Mouse (Mus musculus) ES-Bruce4 (cell line): ENCODE results near the gene Faah. TPM values are rescaled to one million over a fixed set of nuclear protein-coding genes. Genes with fewer than 3 reads are reported as not detected.

Experiments
- H3K27ac ChIP-seq: 2 replicates; pipeline ENCODE4 v1.5.1; 2012; ENCODE audit warnings: low read length, inconsistent platforms; ENCODE audit not compliant: insufficient read depth
- H3K27me3 ChIP-seq: 2 replicates; pipeline ENCODE4 v1.6.1; 2012; ENCODE audit warnings: mild to moderate bottlenecking, low read length, inconsistent platforms; ENCODE audit not compliant: control insufficient read depth, poor library complexity, insufficient read depth, severe bottlenecking
- H3K36me3 ChIP-seq: 2 replicates; pipeline ENCODE4 v1.6.1; 2012; ENCODE audit warnings: inconsistent platforms, mild to moderate bottlenecking, low read length, moderate library complexity; ENCODE audit not compliant: control insufficient read depth, poor library complexity, insufficient read depth, severe bottlenecking
- H3K4me1 ChIP-seq: one replicate; pipeline ENCODE4 v1.8.1; 2011; ENCODE audit warnings: low read length; ENCODE audit not compliant: control insufficient read depth, insufficient read depth
- H3K4me3 ChIP-seq: 2 replicates; pipeline ENCODE4 v1.5.1; 2011; ENCODE audit warnings: low read depth, mild to moderate bottlenecking, low read length
- H3K9ac ChIP-seq: 2 replicates; pipeline ENCODE4 v1.6.1; 2012; ENCODE audit warnings: low read depth, mild to moderate bottlenecking, inconsistent platforms; ENCODE audit not compliant: poor library complexity, severe bottlenecking
- H3K9me3 ChIP-seq: replicated peaks from 2 replicates; pipeline ENCODE4 v1.6.1; 2012; ENCODE audit warnings: mild to moderate bottlenecking, low read length, inconsistent platforms; ENCODE audit not compliant: control insufficient read depth, poor library complexity, insufficient read depth, severe bottlenecking
- CTCF ChIP-seq: IDR thresholded peaks from one replicate; pipeline ENCODE4 v1.8.1; 2011; ENCODE audit warnings: low read depth, low read length
- EP300 ChIP-seq: IDR thresholded peaks from 2 replicates; pipeline ENCODE4 v1.6.1; 2011; ENCODE audit warnings: low read depth, low read length; ENCODE audit not compliant: insufficient read depth
- POLR2A ChIP-seq: IDR thresholded peaks from one replicate; pipeline ENCODE4 v1.8.1; 2011; ENCODE audit warnings: low read length; ENCODE audit not compliant: insufficient read depth
- polyA plus RNA-seq: library from polyadenylated mRNA; stranded (reverse); fragments of >200 nt; gene quantifications from 2 replicates; pipeline ENCODE4 v1.2.4, GENCODE M21; 2011; ENCODE audit warnings: low read depth; ENCODE audit not compliant: missing spikeins, insufficient read depth, insufficient read length

The Faah gene
- polyA plus RNA-seq, 1 experiment = 2.7 TPM

- Histone ChIP-seq H3K9me3 (no peaks in the 10 kb centered on the region), H3K4me1 (no peaks in the 10 kb centered on the region), H3K9ac (no peak overlapping the region), H3K36me3 (peaks cover 9% of the 10 kb centered on the region), H3K27me3 (no peaks in the 10 kb centered on the region), H3K4me3 (no peak overlapping the region), H3K27ac (no peak overlapping the region)
- TF ChIP-seq CTCF (no peak), EP300 (no peak), POLR2A (no peak)
These were observed 22.7 kb upstream of the Faah start for GRCm38 (mm10) chr4:116040466-116040865.

GRCm38 (mm10) chr4:116033374-116033773, 15.6 kb upstream of the Faah start:
- Histone ChIP-seq H3K36me3 (peaks cover 5% of the 10 kb centered on the region; the same call in 1 of the 2 replicates), H3K27me3 (no peaks in the 10 kb centered on the region; the same call in 1 of the 2 replicates), H3K9ac (no peak overlapping the region), H3K4me1 (no peaks in the 10 kb centered on the region), H3K9me3 (no peaks in the 10 kb centered on the region), H3K27ac (no peak overlapping the region), H3K4me3 (no peak overlapping the region)
- TF ChIP-seq POLR2A (no peak), EP300 (no peak), CTCF (no peak)

DNA sequence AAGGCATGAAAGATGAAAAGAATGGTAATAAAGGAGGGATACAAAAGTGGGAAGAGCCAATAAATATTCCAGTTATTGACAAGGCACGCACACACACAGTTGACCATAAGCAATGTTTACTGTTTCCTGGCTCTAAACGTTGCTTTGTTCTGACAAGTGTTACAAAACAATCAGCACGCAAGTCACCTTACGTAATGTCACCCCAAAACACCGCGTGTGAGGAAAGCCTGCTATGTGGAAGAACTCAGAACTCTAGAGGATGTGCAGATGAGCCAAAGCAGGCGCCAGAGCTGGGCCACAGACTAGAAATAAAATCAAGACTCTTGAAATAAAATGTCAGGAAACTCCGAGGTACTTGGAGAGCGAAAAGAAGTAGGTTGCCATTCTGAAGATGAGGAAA, 15.2 kb upstream of the Faah start:
- Histone ChIP-seq H3K27ac (no peak overlapping the region), H3K36me3 (peaks cover 5% of the 10 kb centered on the region; the same call in 1 of the 2 replicates), H3K4me1 (no peaks in the 10 kb centered on the region), H3K27me3 (no peaks in the 10 kb centered on the region; the same call in 1 of the 2 replicates), H3K9ac (no peak overlapping the region), H3K4me3 (no peak overlapping the region), H3K9me3 (no peaks in the 10 kb centered on the region)
- TF ChIP-seq POLR2A = no peak
- no peak for TF ChIP-seq CTCF
- no peak for TF ChIP-seq EP300

GRCm38 (mm10) chr4:116017300-116017901, 325 bp downstream of the Faah start:
- Histone ChIP-seq H3K27me3 (peaks cover 4% of the 10 kb centered on the region; the same call in 1 of the 2 replicates), H3K27ac (no peak overlapping the region), H3K36me3 (no peaks in the 10 kb centered on the region)

GRCm38 (mm10) chr4:116016862-116017299, 845 bp downstream of the Faah start:
- peak overlapping the region; percentile 65 for H3K9ac ChIP-seq
- TF ChIP-seq EP300 = no peak
- TF ChIP-seq CTCF = no peak
- no peak for TF ChIP-seq POLR2A
- H3K27me3 ChIP-seq = peaks cover 4% of the 10 kb centered on the region; the same call in 1 of the 2 replicates
- peak overlapping the region; percentile 73 for H3K4me3 ChIP-seq
- no peaks in the 10 kb centered on the region for H3K4me1 ChIP-seq
- H3K36me3 ChIP-seq = no peaks in the 10 kb centered on the region
- H3K9me3 ChIP-seq = no peaks in the 10 kb centered on the region
- H3K27ac ChIP-seq = no peak overlapping the region

More at GRCm38 (mm10) chr4:116017300-116017901, 325 bp downstream of the Faah start:
- TF ChIP-seq EP300 (0 out of 2 replicates have a peak, but pooled peaks have one; percentile 49), CTCF (no peak)
- no peaks in the 10 kb centered on the region for H3K4me1 ChIP-seq
- peak overlapping the region; percentile 73 for H3K4me3 ChIP-seq
- peak overlapping the region; percentile 65 for H3K9ac ChIP-seq
- H3K9me3 ChIP-seq = no peaks in the 10 kb centered on the region

GRCm38 (mm10) chr4:116016396-116016795, 1.3 kb downstream of the Faah start:
- no peak overlapping the region for H3K27ac ChIP-seq
- H3K4me3 ChIP-seq = no peak overlapping the region
- no peaks in the 10 kb centered on the region for H3K36me3 ChIP-seq
- H3K4me1 ChIP-seq = no peaks in the 10 kb centered on the region
- H3K27me3 ChIP-seq = peaks cover 4% of the 10 kb centered on the region; the same call in 1 of the 2 replicates
- peak overlapping the region; percentile 65; the same call in 1 of the 2 replicates for H3K9ac ChIP-seq
- no peak for TF ChIP-seq CTCF
- no peak for TF ChIP-seq EP300
- TF ChIP-seq POLR2A = no peak
- no peaks in the 10 kb centered on the region for H3K9me3 ChIP-seq
